Mouse (Mus musculus): ENCODE results near the gene Dmrtc1a. TPM values are rescaled to one million over a fixed set of nuclear protein-coding genes. Genes with fewer than 3 reads are reported as not detected.

Dmrtc1a gene
- polyA plus RNA-seq (2014; fragmentation: Illumina TruSeq; extraction: RNeasy Lipid Tissue Mini Kit (QIAGEN cat#74804); ENCODE audit: low read depth, low replicate concordance) = not detected

DNA sequence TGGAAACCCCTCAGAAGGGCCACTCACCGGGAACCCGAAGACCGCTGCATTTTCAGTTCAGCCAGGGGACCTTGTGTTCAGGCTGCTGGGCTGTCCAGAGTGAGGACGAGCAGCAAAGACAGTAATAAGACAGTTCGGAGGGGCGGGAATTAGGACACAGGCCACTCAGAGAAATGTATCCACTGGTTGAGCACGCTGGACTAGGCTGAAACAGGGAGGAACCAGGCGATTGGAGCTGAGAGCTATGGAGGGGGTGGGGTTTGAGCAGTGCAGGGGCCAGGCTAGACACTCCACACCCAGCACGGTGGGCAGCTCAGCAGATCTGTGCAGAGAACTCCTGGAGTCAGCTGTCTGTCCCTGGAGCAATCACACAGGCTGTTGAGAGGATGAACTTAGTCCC lies at the start of gene Dmrtc1a, which contains the start of gene 1700011M02Rik:
TSS of gene Dmrtc1a (minus strand) at position 101 of the 400 bp plus-strand sequence.
TSS of gene 1700011M02Rik (plus strand) at position 319 of the 400 bp plus-strand sequence.

DNA sequence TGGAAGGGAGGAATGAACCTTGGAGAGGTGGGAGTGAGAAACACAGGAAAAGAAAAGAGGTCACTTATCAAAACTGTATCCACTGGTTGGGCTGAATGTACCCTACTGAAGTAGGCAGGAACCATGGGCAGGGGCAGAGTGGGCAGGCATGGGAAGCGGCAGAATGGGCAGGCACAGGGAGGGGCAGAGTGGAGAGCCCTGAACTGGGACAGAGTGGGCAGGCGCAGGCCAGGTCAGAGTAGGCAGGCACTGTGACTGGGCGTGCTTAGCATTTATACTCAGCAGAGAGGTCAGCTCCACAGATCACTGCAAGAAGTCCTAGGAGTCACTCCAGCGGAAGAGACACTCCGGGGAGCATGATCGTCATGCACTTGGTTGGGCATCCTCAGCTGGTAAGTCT lies 19.6 kb upstream of the Dmrtc1a start, which contains the start of gene 1700018G05Rik:
TSS of gene 1700018G05Rik (plus strand) at position 301 of the 400 bp plus-strand sequence.

DNA sequence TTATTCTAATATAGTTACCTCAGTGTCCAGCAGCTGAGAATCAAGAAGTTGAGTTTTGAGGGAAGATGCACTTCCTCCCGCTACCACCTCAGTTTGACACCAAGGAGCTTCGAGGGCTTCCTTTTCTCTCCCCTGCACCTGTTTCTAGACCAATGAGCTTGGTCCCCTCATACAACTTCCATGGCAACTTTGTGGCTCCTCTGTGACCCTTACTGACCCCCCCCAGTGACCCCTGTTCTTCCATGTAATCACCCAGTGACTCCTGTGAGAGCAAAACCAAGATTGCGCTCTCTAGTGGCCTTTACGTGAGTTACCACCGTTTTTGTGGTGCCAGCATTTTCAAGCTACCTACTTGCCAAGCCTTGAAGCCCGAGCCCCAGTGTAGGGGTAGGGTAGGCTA lies 40.6 kb downstream of the Dmrtc1a start, which contains the start of gene 1700031F05Rik:
TSS of gene 1700031F05Rik (minus strand) at position 101 of the 400 bp plus-strand sequence.

DNA sequence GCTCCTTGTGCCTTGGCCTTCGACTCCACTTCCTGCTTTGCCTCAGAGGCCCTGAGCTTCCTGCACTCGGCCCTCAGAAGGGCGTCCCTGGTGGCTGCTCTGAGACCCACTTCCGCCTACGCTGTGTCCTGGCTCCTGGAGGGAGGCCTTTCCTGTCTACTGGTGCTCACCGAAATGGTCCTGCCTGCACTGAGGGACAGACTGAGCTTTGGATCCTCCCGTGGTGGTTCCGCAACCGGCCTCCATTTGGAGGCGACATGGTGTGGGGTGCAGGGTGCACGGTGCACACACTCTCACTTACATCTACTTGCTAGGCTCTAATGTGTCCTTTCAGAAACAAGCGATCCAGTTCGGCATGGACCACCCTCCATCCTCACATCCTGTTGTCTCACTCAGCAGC lies 54.0 kb downstream of the Dmrtc1a start, which contains the start of gene Dmrtc1c2:
TSS of gene Dmrtc1c2 (minus strand) at position 101 of the 400 bp plus-strand sequence.

Other genes with a start within 250 kb of the Dmrtc1a start
- gene Gm3880, start 221.7 kb downstream of the Dmrtc1a start, polyA plus RNA-seq (2014; fragmentation: Illumina TruSeq; extraction: RNeasy Lipid Tissue Mini Kit (QIAGEN cat#74804); ENCODE audit: low read depth, low replicate concordance) = not detected
- not detected for gene Gm9112, start 201.1 kb downstream of the Dmrtc1a start, polyA plus RNA-seq (2014; fragmentation: Illumina TruSeq; extraction: RNeasy Lipid Tissue Mini Kit (QIAGEN cat#74804); ENCODE audit: low read depth, low replicate concordance)
- gene Dmrtc1b, start 200.8 kb downstream of the Dmrtc1a start, polyA plus RNA-seq (2014; fragmentation: Illumina TruSeq; extraction: RNeasy Lipid Tissue Mini Kit (QIAGEN cat#74804); ENCODE audit: low read depth, low replicate concordance) = not detected
- not detected for gene Dmrtc1c1, start 105.7 kb downstream of the Dmrtc1a start, polyA plus RNA-seq (2014; fragmentation: Illumina TruSeq; extraction: RNeasy Lipid Tissue Mini Kit (QIAGEN cat#74804); ENCODE audit: low read depth, low replicate concordance)
- gene Dmrtc1c2, start 54.1 kb downstream of the Dmrtc1a start, polyA plus RNA-seq (2014; fragmentation: Illumina TruSeq; extraction: RNeasy Lipid Tissue Mini Kit (QIAGEN cat#74804); ENCODE audit: low read depth, low replicate concordance) = not detected
- gene 1700031F05Rik, start 40.7 kb downstream of the Dmrtc1a start, polyA plus RNA-seq (2014; fragmentation: Illumina TruSeq; extraction: RNeasy Lipid Tissue Mini Kit (QIAGEN cat#74804); ENCODE audit: low read depth, low replicate concordance) = not detected
- gene 1700011M02Rik, start 218 bp upstream of the Dmrtc1a start, polyA plus RNA-seq (2014; fragmentation: Illumina TruSeq; extraction: RNeasy Lipid Tissue Mini Kit (QIAGEN cat#74804); ENCODE audit: low read depth, low replicate concordance) = not detected
- gene 1700018G05Rik, start 19.7 kb upstream of the Dmrtc1a start, polyA plus RNA-seq (2014; fragmentation: Illumina TruSeq; extraction: RNeasy Lipid Tissue Mini Kit (QIAGEN cat#74804); ENCODE audit: low read depth, low replicate concordance) = not detected

Data from sigmoid colon, adult 10 weeks (tissue).